Mouse (Mus musculus) liver, embryonic 15.5 days (tissue): ENCODE measurements around the gene Fkbp8. TPM values are rescaled to one million over a fixed set of nuclear protein-coding genes. Genes with fewer than 3 reads are reported as not detected.
A peak's percentile ranks its signal among the peaks of the same experiment; 100 is the strongest.

ENCODE experiments used
- ATAC-seq: fragments of 200-750 bp; cut with Nextera tagmentation; 2 replicates; pipeline ENCODE4 v1.8.0; 2017; ENCODE audit warnings: moderate number of reproducible peaks, mild to moderate bottlenecking, moderate library complexity; ENCODE audit not compliant: insufficient read depth
- H3K27ac ChIP-seq: fragments of 300-500 bp; sonication (generic); replicated peaks from 2 replicates; pipeline ENCODE4 v1.5.1; 2015; ENCODE audit warnings: mild to moderate bottlenecking, inconsistent platforms
- H3K27me3 ChIP-seq: fragments of 300-500 bp; sonication (generic); 2 replicates; pipeline ENCODE4 v1.6.1; 2015; ENCODE audit warnings: mild to moderate bottlenecking, inconsistent platforms
- H3K36me3 ChIP-seq: fragments of 300-500 bp; sonication (generic); replicated peaks from 2 replicates; pipeline ENCODE4 v1.6.1; 2015; ENCODE audit warnings: moderate library complexity, mild to moderate bottlenecking, inconsistent platforms
- H3K4me1 ChIP-seq: fragments of 300-500 bp; sonication (generic); replicated peaks from 2 replicates; pipeline ENCODE4 v1.6.1; 2015; ENCODE audit warnings: inconsistent platforms
- H3K4me2 ChIP-seq: fragments of 300-500 bp; sonication (generic); 2 replicates; pipeline ENCODE4 v1.6.1; 2015; ENCODE audit warnings: moderate library complexity, mild to moderate bottlenecking, inconsistent platforms
- H3K4me3 ChIP-seq: fragments of 300-500 bp; sonication (generic); replicated peaks from 2 replicates; pipeline ENCODE4 v1.5.1; 2015; ENCODE audit warnings: mild to moderate bottlenecking, inconsistent platforms
- H3K9ac ChIP-seq: fragments of 300-500 bp; sonication (generic); 2 replicates; pipeline ENCODE4 v1.6.1; 2015; ENCODE audit warnings: moderate library complexity, mild to moderate bottlenecking, inconsistent platforms
- H3K9me3 ChIP-seq: fragments of 300-500 bp; sonication (generic); replicated peaks from 2 replicates; pipeline ENCODE4 v1.6.1; 2016; ENCODE audit warnings: inconsistent platforms
- WGBS: fragments of 180-500 bp; shearing (Covaris S2); methylation state at CpG from one replicate; pipeline ENCODE4 v1.1.7; 2015; ENCODE audit warnings: mixed read lengths; ENCODE audit not compliant: insufficient replicate concordance; 5-methylcytosine and 5-hydroxymethylcytosine counted together
- polyA plus RNA-seq: library from polyadenylated mRNA; unstranded; fragments of >200 nt; fragmentation: Nextera tagmentation; extraction: Ambion mirVana; gene quantifications from 2 replicates; pipeline ENCODE4 v1.2.1, GENCODE M21; 2015

The Fkbp8 gene
- polyA plus RNA-seq, 1 experiment from 2014 or later = 163 TPM

DNA sequence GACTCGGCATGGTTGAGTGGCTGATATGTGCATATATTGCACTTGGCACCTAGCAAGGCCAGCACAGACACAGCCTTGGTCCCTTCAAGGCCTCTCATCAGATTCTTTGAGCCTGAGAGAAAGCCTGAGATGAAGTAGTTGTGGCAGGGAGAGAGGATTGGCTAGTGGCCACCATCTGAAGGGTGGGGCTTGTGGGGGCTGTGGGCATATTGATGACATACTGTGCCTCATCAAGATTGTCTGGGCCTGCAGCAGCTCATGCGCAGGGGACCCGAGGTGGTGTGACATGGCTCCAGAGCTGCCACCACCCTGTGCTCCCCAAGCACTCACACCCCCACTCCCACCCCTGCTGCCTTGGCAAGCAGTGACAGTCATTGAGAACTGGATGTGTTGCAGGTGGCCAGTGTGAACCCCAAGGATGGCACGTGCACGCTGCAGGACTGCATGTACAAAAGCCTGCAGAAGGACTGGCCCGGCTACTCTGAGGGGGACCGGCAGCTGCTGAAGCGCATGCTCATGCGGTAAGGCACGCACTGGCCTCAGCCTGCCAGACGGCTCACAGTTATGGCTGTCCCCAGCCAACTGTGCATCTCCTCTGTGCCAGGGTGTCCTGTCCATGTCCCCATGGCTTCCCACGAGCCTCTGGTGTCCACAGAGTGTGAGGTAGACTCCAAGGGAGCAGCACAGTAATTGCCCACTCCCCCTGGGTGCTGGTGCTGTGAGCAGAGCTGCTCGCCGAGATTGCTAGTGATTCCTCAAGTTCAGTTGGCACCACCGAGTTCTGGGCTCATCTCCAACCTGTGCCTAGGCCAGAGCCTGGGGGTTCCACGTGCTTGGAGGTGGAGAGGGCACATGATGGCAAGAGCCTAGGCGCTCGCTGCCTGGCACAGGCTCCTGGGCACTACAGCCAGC, 56.2 kb downstream of the Fkbp8 start:
- Histone ChIP-seq H3K4me2 (no peak overlapping the region), H3K4me3 (no peak overlapping the region), H3K27me3 (no peaks in the 10 kb centered on the region), H3K27ac (no peak overlapping the region), H3K9ac (no peak overlapping the region), H3K36me3 (peaks cover 91% of the 10 kb centered on the region), H3K9me3 (no peaks in the 10 kb centered on the region), H3K4me1 (no peaks in the 10 kb centered on the region)
- ATAC-seq = no peak
- 82% methylated on average over 18 of the region's 18 CpGs for WGBS

DNA sequence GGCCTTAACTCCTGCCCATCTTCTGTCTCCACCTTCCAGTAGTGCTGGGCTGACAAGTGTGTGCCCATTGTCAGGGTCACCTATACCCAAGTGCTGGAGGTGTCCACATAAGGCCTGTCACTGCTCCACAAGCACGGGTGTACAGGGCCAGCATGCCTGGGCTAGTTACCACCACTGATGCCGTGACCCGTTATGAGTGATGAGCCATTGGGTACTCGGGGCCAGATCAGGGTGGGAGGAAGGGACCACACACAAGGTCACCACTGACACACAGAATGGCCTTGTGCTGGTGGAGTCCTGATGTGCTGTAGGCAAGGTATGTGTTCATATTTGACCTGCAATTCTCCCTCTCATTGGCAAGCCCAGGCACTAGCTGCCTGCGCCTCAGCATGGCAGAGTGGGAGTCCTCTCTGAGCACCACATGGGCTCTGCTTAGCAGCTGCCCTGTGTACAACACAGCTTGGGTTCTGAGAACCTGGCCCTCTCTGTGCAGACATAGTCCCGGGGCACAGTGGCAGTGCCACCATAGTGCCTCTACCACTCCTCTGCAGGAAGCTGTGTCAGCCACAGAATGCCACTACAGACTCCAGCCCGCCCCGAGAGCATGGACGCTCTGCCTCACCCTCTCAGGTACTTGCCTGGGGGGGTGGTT, 57.2 kb downstream of the Fkbp8 start:
- no peaks in the 10 kb centered on the region for H3K9me3 ChIP-seq
- peak; percentile 21; the same call in 1 of the 2 replicates for ATAC-seq
- H3K4me3 ChIP-seq = no peak overlapping the region
- no peak overlapping the region for H3K4me2 ChIP-seq
- 80% methylated on average over 9 of the region's 9 CpGs for WGBS
- peaks cover 94% of the 10 kb centered on the region for H3K36me3 ChIP-seq
- no peaks in the 10 kb centered on the region for H3K4me1 ChIP-seq
- H3K27me3 ChIP-seq = no peaks in the 10 kb centered on the region
- H3K9ac ChIP-seq = no peak overlapping the region
- H3K27ac ChIP-seq = no peak overlapping the region

Other genes with a start within 250 kb of the Fkbp8 start
- gene Homer3, start 244.9 kb upstream of the Fkbp8 start, polyA plus RNA-seq = 4.9 and 5.9 TPM in 2 replicates
- 19.5 and 22.4 TPM in 2 replicates for gene Ddx49, start 225.2 kb upstream of the Fkbp8 start, polyA plus RNA-seq
- 190 and 246 TPM in 2 replicates for gene Cope, start 225.2 kb upstream of the Fkbp8 start, polyA plus RNA-seq
- 0.13 and 0.25 TPM in 2 replicates for gene Cers1, start 211.9 kb upstream of the Fkbp8 start, polyA plus RNA-seq
- gene Gdf1, start 197.9 kb upstream of the Fkbp8 start, polyA plus RNA-seq = 0.10 and 0.26 TPM in 2 replicates
- gene Upf1, start 174.4 kb upstream of the Fkbp8 start, polyA plus RNA-seq = 9.7 and 10.6 TPM in 2 replicates
- gene Comp, start 154.2 kb upstream of the Fkbp8 start, polyA plus RNA-seq = 1.3 and 2.1 TPM in 2 replicates
- gene Crtc1, start 88.1 kb upstream of the Fkbp8 start, polyA plus RNA-seq = 4.2 and 4.3 TPM in 2 replicates
- gene Klhl26, start 50.8 kb upstream of the Fkbp8 start, polyA plus RNA-seq = 6.4 and 6.7 TPM in 2 replicates
- gene Tmem59l, start 40.4 kb upstream of the Fkbp8 start, polyA plus RNA-seq = not detected in 2 replicates
- gene Crlf1, start 34.6 kb upstream of the Fkbp8 start, polyA plus RNA-seq = 0.97 and 1.7 TPM in 2 replicates
- 58.0 and 60.5 TPM in 2 replicates for gene Rex1bd, start 21.0 kb upstream of the Fkbp8 start, polyA plus RNA-seq
- gene Uba52, start 16.9 kb upstream of the Fkbp8 start, polyA plus RNA-seq = 466 and 562 TPM in 2 replicates
- 28.9 and 30.2 TPM in 2 replicates for gene Kxd1, start 232 bp downstream of the Fkbp8 start, polyA plus RNA-seq
- 11.8 and 14.2 TPM in 2 replicates for gene Ell, start 11.7 kb downstream of the Fkbp8 start, polyA plus RNA-seq
- 43.2 and 44.7 TPM in 2 replicates for gene Isyna1, start 66.6 kb downstream of the Fkbp8 start, polyA plus RNA-seq
- gene Ssbp4, start 81.1 kb downstream of the Fkbp8 start, polyA plus RNA-seq = 37.8 and 47.7 TPM in 2 replicates
- 7.2 and 7.4 TPM in 2 replicates for gene Lrrc25, start 88.4 kb downstream of the Fkbp8 start, polyA plus RNA-seq
- gene Gdf15, start 104.7 kb downstream of the Fkbp8 start, polyA plus RNA-seq = 3.4 and 4.3 TPM in 2 replicates
- gene Pgpep1, start 132.7 kb downstream of the Fkbp8 start, polyA plus RNA-seq = 21.7 and 22.3 TPM in 2 replicates
- 148 and 155 TPM in 2 replicates for gene Lsm4, start 145.5 kb downstream of the Fkbp8 start, polyA plus RNA-seq
- 23.7 and 26.1 TPM in 2 replicates for gene Jund, start 171.2 kb downstream of the Fkbp8 start, polyA plus RNA-seq
- 0.01 and 0.02 TPM in 2 replicates for gene Iqcn, start 175.7 kb downstream of the Fkbp8 start, polyA plus RNA-seq
- 0.13 and 0.35 TPM in 2 replicates for gene Gm3336, start 190.8 kb downstream of the Fkbp8 start, polyA plus RNA-seq
- 1.4 and 1.9 TPM in 2 replicates for gene Pde4c, start 196.0 kb downstream of the Fkbp8 start, polyA plus RNA-seq
- gene Rab3a, start 227.0 kb downstream of the Fkbp8 start, polyA plus RNA-seq = 2.7 and 3.5 TPM in 2 replicates
- gene Mpv17l2, start 233.2 kb downstream of the Fkbp8 start, polyA plus RNA-seq = 34.7 and 37.8 TPM in 2 replicates
- gene Pik3r2, start 249.0 kb downstream of the Fkbp8 start, polyA plus RNA-seq = 14.7 and 16.5 TPM in 2 replicates